In the genomic region with DNA sequence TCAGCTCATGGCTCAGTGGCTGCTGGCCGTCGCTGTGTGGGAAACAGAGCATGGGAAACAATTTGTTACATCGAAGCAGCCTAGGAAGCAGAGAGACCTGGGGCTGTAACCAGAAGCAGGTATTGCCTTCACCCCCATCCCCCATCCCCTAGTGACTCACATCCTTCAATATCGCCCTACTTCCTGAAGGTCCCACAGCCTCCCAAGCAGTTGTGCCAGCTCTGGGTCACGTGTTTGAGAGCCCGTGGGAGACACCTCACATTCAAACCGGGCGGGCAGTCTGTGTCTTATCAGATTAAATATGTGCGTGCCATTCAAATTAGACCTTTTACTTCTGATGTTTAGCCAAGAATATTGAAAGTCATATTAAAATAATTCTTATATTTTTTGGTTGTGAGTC, we compare ENCODE assay signal across 9 mouse cellular contexts. TPM values are rescaled to one million over a fixed set of nuclear protein-coding genes. Genes with fewer than 3 reads are reported as not detected.
A peak's percentile ranks its signal among the peaks of the same experiment; 100 is the strongest.
DNase-seq lines count a peak whose midpoint lies in the region; ATAC-seq and TF ChIP-seq lines count a peak whose summit lies in the region.
"Had no signal": no experiment of that assay in that cellular context is flagged by ENCODE, and none has a peak within 500 bp of the region (broad histone marks: within the 10 kb centered on the region; RNA-seq: fewer than 3 reads in every experiment).

No protein-coding gene starts in this region.

- WGBS in heart, adult 2 months = 33% methylated on average over 9 of the region's 9 CpGs
- WGBS in heart, embryonic 11.5 days (ENCODE audit: insufficient replicate concordance) = 62% methylated on average over 9 of the region's 9 CpGs

- no peak overlapping the region for H3K9ac ChIP-seq in heart, adult 2 months (ENCODE audit: low read depth, low read length)
- no peak overlapping the region for H3K9ac ChIP-seq in heart, embryonic 11.5 days (ENCODE audit: low read depth, low read length)

- intact Hi-C loops in heart, adult 2 months (cut with DNase I) = no loop called here

- no peak for TF ChIP-seq POLR2A in heart, adult 2 months (IDR thresholded peaks at IDR 0.05; ENCODE audit: insufficient read depth, low read depth, low read length)

- TF ChIP-seq EP300 in heart, adult 2 months (IDR thresholded peaks at IDR 0.05; ENCODE audit: insufficient read depth, low read depth, low read length) = no peak

- no peak overlapping the region for H3K4me2 ChIP-seq in heart, embryonic 11.5 days

- H3K27ac ChIP-seq in heart, adult 2 months = no peak overlapping the region
- H3K27ac ChIP-seq in heart, embryonic 11.5 days (ENCODE audit: low read depth, low read length) = no peak overlapping the region

- peaks cover 6% of the 10 kb centered on the region for H3K4me1 ChIP-seq in heart, adult 2 months (ENCODE audit: control insufficient read depth, insufficient read depth, low read length)
- no peaks in the 10 kb centered on the region for H3K4me1 ChIP-seq in heart, embryonic 11.5 days (ENCODE audit: control insufficient read depth, insufficient read depth, low read length)

- no peak for ATAC-seq in heart, embryonic 11.5 days (replicated peaks; ENCODE audit: insufficient number of reproducible peaks, low FRiP score, low TSS enrichment)
- peak; percentile 67 to 82 for ATAC-seq in hematopoietic stem cell, adult 5-6 weeks (replicated peaks in 1 of 2; ENCODE audit: insufficient read depth in 1 of 2, low FRiP score in 2 of 2, low TSS enrichment in 1 of 2, low read depth in 1 of 2, poor library complexity in 2 of 2, severe bottlenecking in 2 of 2)
- ATAC-seq: forebrain, embryonic 16.5 days had no signal

- no peak for TF ChIP-seq CTCF in heart, adult 2 months (IDR thresholded peaks at IDR 0.05)

- H3K79me2 ChIP-seq in heart, adult 2 months (replicated peaks; ENCODE audit: control insufficient read depth, insufficient read depth, low read length) = no peaks in the 10 kb centered on the region

- H3K4me3 ChIP-seq in heart, adult 2 months = no peak overlapping the region
- no peak overlapping the region for H3K4me3 ChIP-seq in heart, embryonic 11.5 days (ENCODE audit: low read depth, low read length)

- H3K36me3 ChIP-seq in heart, adult 2 months (ENCODE audit: control insufficient read depth, insufficient read depth, low read length) = no peaks in the 10 kb centered on the region; the same call in 1 of the 2 replicates
- no peaks in the 10 kb centered on the region for H3K36me3 ChIP-seq in heart, embryonic 11.5 days (ENCODE audit: control insufficient read depth, insufficient read depth, low read length)

- H3K9me3 ChIP-seq in heart, embryonic 11.5 days (replicated peaks; ENCODE audit: control insufficient read depth, low read length) = no peaks in the 10 kb centered on the region

- DNase-seq in heart, adult 2 months = peak; percentile 26 to 51
- peak; percentile 71 for DNase-seq in MN1 (ENCODE audit: low spot score)
- peak; percentile 26 for DNase-seq in lung, postnatal 25 days (ENCODE audit: low spot score)
- no peak for DNase-seq in spleen, adult 18-20 months
- no peak for DNase-seq in neural tube, embryonic 10.5 days (ENCODE audit: extremely low spot score, low spot score)
- DNase-seq in spleen, postnatal 10 days (ENCODE audit: low spot score in 2 of 2) = no peak

- no peaks in the 10 kb centered on the region for H3K27me3 ChIP-seq in heart, adult 2 months (ENCODE audit: control insufficient read depth, insufficient read depth, low read length)
- H3K27me3 ChIP-seq in heart, embryonic 11.5 days (ENCODE audit: control insufficient read depth, insufficient read depth, low read length) = no peaks in the 10 kb centered on the region

RNA-seq across cellular contexts. Expression of a gene that starts 34.8 kb away (rescaled TPM):
- 1 to 10 TPM; 2.2 to 3.3 TPM for total RNA-seq in heart, adult 2 months (2021)
- polyA plus RNA-seq in heart, adult 2 months (2012; rRNA removed) = 1.6 and 1.7 TPM in 2 replicates
- 49.2 and 59.2 TPM in 2 replicates for polyA plus RNA-seq in heart, embryonic 11.5 days (2014; fragmentation: Nextera tagmentation; extraction: Ambion mirVana)
- total RNA-seq in hematopoietic stem cell, adult 5-6 weeks (2017) = 127 and 165 TPM in 2 replicates

RNA-seq across cellular contexts. Expression of a gene that starts 34.9 kb away (rescaled TPM):
- 1 to 10 TPM; 1.9 to 2.4 TPM for total RNA-seq in heart, adult 2 months (2021)
- 0.86 and 1.00 TPM in 2 replicates for polyA plus RNA-seq in heart, adult 2 months (2012; rRNA removed)
- 9.7 and 10.8 TPM in 2 replicates for polyA plus RNA-seq in heart, embryonic 11.5 days (2014; fragmentation: Nextera tagmentation; extraction: Ambion mirVana)
- 33.1 and 45.5 TPM in 2 replicates for total RNA-seq in hematopoietic stem cell, adult 5-6 weeks (2017)

Comparison
In these comparisons a context has a peak if more than half of its experiments do, and no peak if none do; other contexts are left out.
1. DNase-seq: peak in heart, adult 2 months (2 of 2), MN1 (single experiment) and lung, postnatal 25 days (single experiment); none in spleen, adult 18-20 months (0 of 2), neural tube, embryonic 10.5 days (single experiment) and spleen, postnatal 10 days (0 of 2).
2. RNA of a gene that starts 34.8 kb away (total RNA-seq): 127 to 165 TPM in hematopoietic stem cell, adult 5-6 weeks; 2.2 to 3.3 TPM in heart, adult 2 months; every median in the first group is over 10 times any median in the second.
3. RNA of a gene that starts 34.9 kb away (total RNA-seq): 33.1 to 45.5 TPM in hematopoietic stem cell, adult 5-6 weeks; 1.9 to 2.4 TPM in heart, adult 2 months; every median in the first group is over 10 times any median in the second.